Mouse (Mus musculus): ENCODE data around the gene Kdm6b. TPM values are rescaled to one million over a fixed set of nuclear protein-coding genes. Genes with fewer than 3 reads are reported as not detected.

Gene Kdm6b
- polyA plus RNA-seq, 1 experiment from 2014 or later, result 52.8 TPM

DNA sequence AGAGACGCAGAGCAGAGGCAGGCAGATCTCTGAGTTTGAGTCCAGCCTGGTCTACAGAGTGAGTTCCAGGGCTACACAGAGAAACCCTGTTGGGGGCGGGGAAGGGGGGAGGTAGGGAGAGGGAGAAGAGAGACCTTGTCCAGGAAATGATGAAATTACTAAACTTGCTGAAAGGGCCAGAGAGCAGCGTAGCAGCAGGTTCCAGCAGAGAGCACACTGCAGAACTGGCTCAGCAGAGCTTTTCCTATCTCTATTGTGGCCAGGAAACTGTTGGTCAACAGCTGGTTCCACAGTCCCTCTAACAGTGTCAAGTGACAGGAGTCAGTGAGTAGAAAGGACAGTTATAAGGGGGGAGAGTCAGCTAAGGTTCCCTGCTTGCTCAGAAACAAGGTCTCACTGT, 33.9 kb downstream of the Kdm6b start:
- no peak overlapping the region for H3K4me3 ChIP-seq (replicated peaks; ENCODE audit: low read length)
- no peak overlapping the region for H3K27ac ChIP-seq (ENCODE audit: low read length)
- H3K9me3 ChIP-seq (ENCODE audit: control insufficient read depth, low read length), result no peaks in the 10 kb centered on the region
- H3K4me1 ChIP-seq (replicated peaks; ENCODE audit: control insufficient read depth, insufficient read depth, low read length), result peaks cover 5% of the 10 kb centered on the region; the same call in 1 of the 2 replicates
- H3K27me3 ChIP-seq (replicated peaks; ENCODE audit: control insufficient read depth, insufficient read depth, low read length), result no peaks in the 10 kb centered on the region
- no peak overlapping the region for H3K9ac ChIP-seq (replicated peaks; ENCODE audit: low read depth, low read length)
- no peak for ATAC-seq
- no peaks in the 10 kb centered on the region for H3K36me3 ChIP-seq (ENCODE audit: control insufficient read depth, insufficient read depth)
- no peak overlapping the region for H3K4me2 ChIP-seq (ENCODE audit: low read length)
- WGBS, result 88% methylated on average over 3 of the region's 3 CpGs

DNA sequence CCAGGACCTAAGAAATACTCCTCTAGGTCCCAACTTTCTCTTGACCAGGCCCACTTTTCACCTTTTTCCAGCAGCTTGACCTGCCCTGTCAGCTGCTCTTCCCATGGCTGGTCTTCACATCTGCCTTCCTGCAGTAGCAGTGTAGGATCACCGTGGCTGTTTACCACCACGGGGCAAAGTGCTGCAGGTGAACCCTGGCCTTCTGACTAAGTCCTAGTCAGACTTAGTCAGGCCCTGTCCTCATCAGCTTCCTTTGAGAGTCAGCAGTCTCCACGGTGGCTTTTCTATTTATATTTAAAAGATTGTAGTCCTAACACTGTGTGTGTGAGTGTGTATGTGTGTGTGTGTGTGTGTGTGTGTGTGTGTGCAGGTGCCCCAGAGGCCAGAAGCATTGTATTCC, 35.7 kb downstream of the Kdm6b start:
- Histone ChIP-seq H3K36me3 (ENCODE audit: control insufficient read depth, insufficient read depth) (no peaks in the 10 kb centered on the region), H3K9ac (replicated peaks; ENCODE audit: low read depth, low read length) (no peak overlapping the region), H3K4me1 (replicated peaks; ENCODE audit: control insufficient read depth, insufficient read depth, low read length) (peaks cover 8% of the 10 kb centered on the region), H3K9me3 (ENCODE audit: control insufficient read depth, low read length) (no peaks in the 10 kb centered on the region), H3K4me3 (replicated peaks; ENCODE audit: low read length) (no peak overlapping the region), H3K27me3 (replicated peaks; ENCODE audit: control insufficient read depth, insufficient read depth, low read length) (no peaks in the 10 kb centered on the region), H3K27ac (ENCODE audit: low read length) (no peak overlapping the region), H3K4me2 (ENCODE audit: low read length) (no peak overlapping the region)
- ATAC-seq, result no peak
- WGBS, result 82% methylated on average over 3 of the region's 3 CpGs

DNA sequence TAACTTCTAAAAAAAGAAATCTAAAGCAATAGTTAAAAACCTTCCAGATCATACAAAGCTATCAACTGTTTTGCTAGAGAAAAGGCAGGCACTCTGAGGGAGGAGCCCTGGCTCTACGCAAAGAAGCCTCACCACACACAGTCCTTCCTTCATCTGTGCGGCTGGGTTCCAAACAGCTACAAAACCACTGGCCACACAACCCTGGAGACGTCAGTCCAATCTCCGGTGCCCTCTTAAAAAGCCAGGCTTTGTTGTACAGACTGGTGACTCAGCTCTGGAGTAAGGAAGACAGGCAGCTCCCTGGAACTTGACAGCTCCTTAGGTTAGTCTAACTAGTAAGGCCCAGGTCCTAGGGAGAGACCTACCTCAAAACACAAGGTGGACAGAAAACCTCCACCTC, 37.8 kb downstream of the Kdm6b start:
- Histone ChIP-seq H3K4me3 (replicated peaks; ENCODE audit: low read length) (no peak overlapping the region), H3K9me3 (ENCODE audit: control insufficient read depth, low read length) (no peaks in the 10 kb centered on the region), H3K4me1 (replicated peaks; ENCODE audit: control insufficient read depth, insufficient read depth, low read length) (peaks cover 24% of the 10 kb centered on the region), H3K27me3 (replicated peaks; ENCODE audit: control insufficient read depth, insufficient read depth, low read length) (no peaks in the 10 kb centered on the region), H3K36me3 (ENCODE audit: control insufficient read depth, insufficient read depth) (no peaks in the 10 kb centered on the region), H3K4me2 (ENCODE audit: low read length) (no peak overlapping the region), H3K27ac (ENCODE audit: low read length) (no peak overlapping the region), H3K9ac (replicated peaks; ENCODE audit: low read depth, low read length) (no peak overlapping the region)
- 86% methylated on average over 4 of the region's 4 CpGs for WGBS
- no peak for ATAC-seq

DNA sequence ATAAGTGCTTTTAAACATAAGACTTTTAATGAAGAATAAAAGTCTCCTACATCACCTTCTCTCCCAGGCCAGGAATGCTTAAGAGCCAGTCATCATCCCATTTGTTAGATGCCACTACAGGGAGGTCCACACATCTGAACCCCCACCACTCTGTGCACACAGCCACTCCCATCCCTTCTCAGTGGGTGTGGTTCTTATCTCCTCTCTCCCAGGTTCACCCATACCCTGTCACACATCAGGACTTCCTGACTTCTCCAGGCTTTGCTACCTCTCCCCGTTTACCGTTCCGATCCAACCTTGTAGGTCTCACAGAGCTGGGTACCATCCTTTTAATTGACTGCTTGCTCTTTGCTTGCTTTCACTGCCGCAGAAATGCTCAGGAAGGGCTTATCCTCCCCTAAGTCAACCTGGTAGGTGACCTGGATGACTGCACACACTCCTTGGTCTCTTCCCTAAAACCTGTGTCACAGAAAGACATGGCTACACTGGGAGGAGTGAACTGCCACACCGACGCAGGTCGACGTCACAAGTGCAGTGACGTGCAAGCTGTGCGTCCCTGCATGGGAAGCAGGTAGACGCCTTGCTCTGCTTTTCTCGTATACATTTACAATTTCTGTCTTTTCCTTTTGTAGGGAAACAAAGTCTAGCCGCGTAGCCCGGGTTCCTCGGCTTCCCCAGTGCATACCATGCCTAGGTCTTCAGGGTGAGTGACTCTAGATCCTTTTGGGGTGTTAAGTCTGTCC, 40.1 kb downstream of the Kdm6b start:
- H3K27me3 ChIP-seq (replicated peaks; ENCODE audit: control insufficient read depth, insufficient read depth, low read length), result no peaks in the 10 kb centered on the region
- H3K9ac ChIP-seq (replicated peaks; ENCODE audit: low read depth, low read length), result no peak overlapping the region
- H3K4me1 ChIP-seq (replicated peaks; ENCODE audit: control insufficient read depth, insufficient read depth, low read length), result peaks cover 27% of the 10 kb centered on the region
- no peak for ATAC-seq
- no peak overlapping the region for H3K4me3 ChIP-seq (replicated peaks; ENCODE audit: low read length)
- 92% methylated on average over 16 of the region's 16 CpGs for WGBS
- H3K27ac ChIP-seq (ENCODE audit: low read length), result peak overlapping the region; percentile 95
- no peaks in the 10 kb centered on the region for H3K36me3 ChIP-seq (ENCODE audit: control insufficient read depth, insufficient read depth)
- no peaks in the 10 kb centered on the region for H3K9me3 ChIP-seq (ENCODE audit: control insufficient read depth, low read length)
- no peak overlapping the region for H3K4me2 ChIP-seq (ENCODE audit: low read length)

DNA sequence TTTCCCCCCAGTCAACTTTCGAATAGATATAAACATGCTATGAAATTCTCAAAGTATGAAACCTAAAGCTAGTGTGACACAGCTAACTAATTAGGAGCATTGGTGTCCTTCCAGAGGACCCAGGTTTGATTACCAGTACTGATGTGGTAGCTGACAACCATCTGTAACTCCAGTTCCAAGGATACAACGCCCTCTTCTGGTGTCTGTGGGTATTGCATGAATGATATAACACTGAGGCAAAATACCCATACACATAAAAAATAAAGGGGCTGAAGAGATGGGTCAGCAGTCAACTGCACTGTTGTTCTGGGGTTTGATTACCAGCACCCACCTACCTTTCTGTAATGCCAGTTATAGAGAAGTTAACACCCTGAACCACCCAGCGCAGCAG, 40.7 kb downstream of the Kdm6b start:
- H3K9ac ChIP-seq (replicated peaks; ENCODE audit: low read depth, low read length), result no peak overlapping the region
- no peak for ATAC-seq
- peak overlapping the region; percentile 95 for H3K27ac ChIP-seq (ENCODE audit: low read length)
- no peak overlapping the region for H3K4me2 ChIP-seq (ENCODE audit: low read length)
- 64% methylated on average over 3 of the region's 3 CpGs for WGBS
- no peaks in the 10 kb centered on the region for H3K27me3 ChIP-seq (replicated peaks; ENCODE audit: control insufficient read depth, insufficient read depth, low read length)
- peaks cover 27% of the 10 kb centered on the region for H3K4me1 ChIP-seq (replicated peaks; ENCODE audit: control insufficient read depth, insufficient read depth, low read length)
- H3K36me3 ChIP-seq (ENCODE audit: control insufficient read depth, insufficient read depth), result no peaks in the 10 kb centered on the region
- H3K4me3 ChIP-seq (replicated peaks; ENCODE audit: low read length), result no peak overlapping the region
- H3K9me3 ChIP-seq (ENCODE audit: control insufficient read depth, low read length), result no peaks in the 10 kb centered on the region

DNA sequence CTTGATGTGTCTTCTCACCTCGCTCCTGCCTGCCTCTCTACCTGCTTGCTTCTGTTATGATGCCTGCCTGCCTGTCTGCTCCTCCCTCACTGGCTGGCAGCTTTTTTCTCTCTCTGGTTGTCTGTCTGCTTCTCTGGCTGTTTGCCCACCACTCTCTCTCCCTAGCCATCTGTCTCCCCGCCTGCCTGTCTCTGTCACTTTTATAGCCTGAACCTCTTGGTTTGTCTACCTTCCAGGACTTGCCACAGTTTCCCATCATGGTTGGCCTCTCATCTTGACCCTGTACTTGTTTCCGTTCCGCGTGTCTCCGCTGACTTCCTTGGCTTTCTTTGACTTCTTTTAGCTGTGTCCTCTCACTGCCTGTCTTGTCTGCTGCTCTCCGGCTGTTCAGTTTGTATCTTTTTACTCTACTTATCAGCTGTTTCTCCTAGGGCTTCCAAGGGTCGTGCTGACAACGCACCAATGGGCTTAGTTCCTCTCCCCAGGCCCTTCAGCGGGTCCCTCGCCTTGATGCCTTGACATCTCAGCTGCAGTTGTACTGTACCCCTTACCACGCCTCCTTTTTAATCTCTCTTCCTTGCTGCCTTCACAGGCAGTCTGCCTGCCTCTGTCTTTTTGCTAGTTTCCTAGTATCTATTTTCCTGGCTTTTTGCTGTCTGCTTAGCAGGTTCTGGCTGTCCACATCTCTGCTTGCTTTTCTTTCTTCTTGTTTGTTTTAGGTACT, 41.3 kb downstream of the Kdm6b start:
- 29% methylated on average over 12 of the region's 12 CpGs for WGBS
- Histone ChIP-seq H3K4me2 (ENCODE audit: low read length) (peak overlapping the region; percentile 45), H3K27ac (ENCODE audit: low read length) (peak overlapping the region; percentile 95), H3K4me1 (replicated peaks; ENCODE audit: control insufficient read depth, insufficient read depth, low read length) (peaks cover 27% of the 10 kb centered on the region), H3K27me3 (replicated peaks; ENCODE audit: control insufficient read depth, insufficient read depth, low read length) (no peaks in the 10 kb centered on the region), H3K4me3 (replicated peaks; ENCODE audit: low read length) (peak overlapping the region; percentile 2; the same call in 1 of the 2 replicates), H3K9ac (replicated peaks; ENCODE audit: low read depth, low read length) (peak overlapping the region; percentile 41; the same call in 1 of the 2 replicates), H3K9me3 (ENCODE audit: control insufficient read depth, low read length) (no peaks in the 10 kb centered on the region), H3K36me3 (ENCODE audit: control insufficient read depth, insufficient read depth) (no peaks in the 10 kb centered on the region)
- peak; percentile 43 for ATAC-seq

DNA sequence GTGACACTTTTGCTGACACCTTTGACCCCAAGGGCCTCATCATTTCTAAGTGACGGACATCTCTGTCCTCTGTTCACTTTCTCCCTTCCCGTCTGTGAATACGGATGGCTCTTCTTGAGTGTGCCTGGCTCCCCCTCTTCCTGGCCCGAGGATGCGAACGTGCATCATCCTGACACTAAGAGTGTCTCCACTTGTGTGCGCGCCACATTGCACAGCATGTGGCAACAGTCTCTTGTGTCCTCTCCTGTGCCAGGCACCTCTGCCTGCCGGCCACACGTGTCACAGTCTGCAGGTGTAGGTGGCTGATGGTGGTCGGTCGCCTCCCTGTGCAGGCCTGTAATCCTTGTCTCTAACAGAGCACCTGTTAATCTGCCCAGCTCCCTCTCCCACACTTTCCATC, 41.9 kb downstream of the Kdm6b start:
- 28% methylated on average over 12 of the region's 12 CpGs for WGBS
- Histone ChIP-seq H3K36me3 (ENCODE audit: control insufficient read depth, insufficient read depth) (no peaks in the 10 kb centered on the region), H3K27me3 (replicated peaks; ENCODE audit: control insufficient read depth, insufficient read depth, low read length) (no peaks in the 10 kb centered on the region), H3K9ac (replicated peaks; ENCODE audit: low read depth, low read length) (peak overlapping the region; percentile 41), H3K4me3 (replicated peaks; ENCODE audit: low read length) (peak overlapping the region; percentile 2; the same call in 1 of the 2 replicates), H3K9me3 (ENCODE audit: control insufficient read depth, low read length) (no peaks in the 10 kb centered on the region), H3K27ac (ENCODE audit: low read length) (peak overlapping the region; percentile 95), H3K4me2 (ENCODE audit: low read length) (peak overlapping the region; percentile 45), H3K4me1 (replicated peaks; ENCODE audit: control insufficient read depth, insufficient read depth, low read length) (peaks cover 27% of the 10 kb centered on the region)
- ATAC-seq, result peak; percentile 9; the same call in 1 of the 2 replicates

DNA sequence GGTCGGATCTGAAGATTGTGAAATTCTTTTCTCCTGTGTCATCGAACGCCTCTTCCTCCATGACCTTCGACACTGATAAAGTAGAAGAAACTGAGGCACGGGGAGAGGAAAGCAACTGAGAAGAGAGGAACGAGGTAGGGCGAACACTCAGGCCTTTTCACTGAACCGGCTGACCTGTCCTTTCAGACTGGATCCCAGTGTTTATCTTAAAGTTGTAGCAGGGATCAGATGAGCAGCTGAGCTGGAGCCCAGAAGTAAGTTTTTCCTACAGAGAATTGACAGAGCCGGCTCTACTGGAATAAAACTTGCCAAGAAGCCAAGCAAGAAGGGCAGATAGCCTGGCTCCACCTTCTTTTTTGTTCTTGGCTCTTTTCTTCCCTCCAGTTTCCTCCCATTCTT, 42.7 kb downstream of the Kdm6b start:
- Histone ChIP-seq H3K4me2 (ENCODE audit: low read length) (peak overlapping the region; percentile 45), H3K27ac (ENCODE audit: low read length) (peak overlapping the region; percentile 95), H3K9ac (replicated peaks; ENCODE audit: low read depth, low read length) (peak overlapping the region; percentile 41; the same call in 1 of the 2 replicates), H3K9me3 (ENCODE audit: control insufficient read depth, low read length) (no peaks in the 10 kb centered on the region), H3K4me3 (replicated peaks; ENCODE audit: low read length) (peak overlapping the region; percentile 21), H3K27me3 (replicated peaks; ENCODE audit: control insufficient read depth, insufficient read depth, low read length) (no peaks in the 10 kb centered on the region), H3K4me1 (replicated peaks; ENCODE audit: control insufficient read depth, insufficient read depth, low read length) (peaks cover 30% of the 10 kb centered on the region), H3K36me3 (ENCODE audit: control insufficient read depth, insufficient read depth) (no peaks in the 10 kb centered on the region)
- no peak for ATAC-seq
- 20% methylated on average over 9 of the region's 9 CpGs for WGBS

DNA sequence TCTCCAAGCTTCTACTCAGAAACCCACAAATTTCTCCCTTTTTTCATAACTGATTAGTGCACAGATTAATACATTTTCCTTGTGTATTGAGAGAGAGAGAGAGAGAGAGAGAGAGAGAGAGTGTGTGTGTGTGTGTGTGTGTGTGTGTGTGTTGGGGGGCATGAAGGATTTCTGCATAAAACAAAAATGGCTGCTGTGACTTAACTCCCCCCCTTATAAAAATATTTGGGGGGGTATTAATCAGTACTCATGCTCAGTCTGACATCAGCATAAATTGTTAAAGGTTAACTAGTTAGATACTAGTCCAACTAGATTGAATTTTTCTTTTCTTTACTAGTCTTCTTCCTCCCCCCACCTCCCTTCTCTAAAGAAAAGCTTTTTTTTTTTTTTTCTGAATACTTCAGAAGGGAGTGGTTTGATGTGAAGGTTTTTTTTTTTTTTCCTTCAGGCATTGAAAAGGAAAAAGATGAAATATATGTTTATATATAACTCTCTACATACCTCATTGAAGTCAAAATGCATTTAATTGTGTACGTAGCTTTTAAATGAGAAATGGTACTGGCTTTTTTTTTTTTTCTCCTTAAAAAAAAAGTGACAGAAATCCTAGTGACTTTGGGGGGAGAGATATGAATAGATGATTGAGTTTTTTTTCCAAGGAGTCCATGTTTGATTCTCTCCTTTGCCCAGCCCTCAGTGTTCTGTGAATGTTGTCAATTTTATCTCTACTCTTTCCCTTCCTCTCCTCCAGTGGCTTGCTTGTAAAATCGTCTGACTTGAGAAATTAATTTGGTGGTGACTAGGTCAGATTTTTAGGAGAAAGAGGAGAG, 43.3 kb downstream of the Kdm6b start:
- WGBS, result 15% methylated on average over 2 of the region's 2 CpGs
- Histone ChIP-seq H3K9ac (replicated peaks; ENCODE audit: low read depth, low read length) (peak overlapping the region; percentile 99), H3K27ac (ENCODE audit: low read length) (peak overlapping the region; percentile 100), H3K4me1 (replicated peaks; ENCODE audit: control insufficient read depth, insufficient read depth, low read length) (peaks cover 36% of the 10 kb centered on the region), H3K36me3 (ENCODE audit: control insufficient read depth, insufficient read depth) (no peaks in the 10 kb centered on the region), H3K4me3 (replicated peaks; ENCODE audit: low read length) (peak overlapping the region; percentile 67), H3K4me2 (ENCODE audit: low read length) (peak overlapping the region; percentile 98), H3K27me3 (replicated peaks; ENCODE audit: control insufficient read depth, insufficient read depth, low read length) (no peaks in the 10 kb centered on the region), H3K9me3 (ENCODE audit: control insufficient read depth, low read length) (no peaks in the 10 kb centered on the region)
- ATAC-seq, result no peak

All from forebrain, embryonic 16.5 days (tissue).